Mouse (Mus musculus) layer of hippocampus, postnatal 14 days (tissue): ENCODE results near the gene Slc8a3. TPM values are rescaled to one million over a fixed set of nuclear protein-coding genes. Genes with fewer than 3 reads are reported as not detected.

Source experiments
- DNase-seq, 2 experiments: peaks; one replicate each; pipeline ENCODE4 v3.0.0; 2021 to 2022; ENCODE audit warnings: low spot score in 2 of 2, mixed read lengths in 1 of 2
- total RNA-seq, 2 experiments: library from RNA; stranded (reverse); gene quantifications; 2 replicates each; pipeline ENCODE4 v1.2.3; 2021

Gene Slc8a3
- total RNA-seq, 2 experiments from 2014 or later = 10.5 to 13.6 TPM

- DNase-seq = no peak
Measured at GRCm38 (mm10) chr12:81186668-81187067, 146.3 kb downstream of the Slc8a3 start.

GRCm38 (mm10) chr12:81186081-81186480 is 146.9 kb downstream of the Slc8a3 start:
- DNase-seq = no peak

GRCm38 (mm10) chr12:81184967-81185366 is 148.0 kb downstream of the Slc8a3 start:
- no peak for DNase-seq

GRCm38 (mm10) chr12:81182073-81182472 is 150.9 kb downstream of the Slc8a3 start:
- peak; percentile 44 to 60 for DNase-seq

GRCm38 (mm10) chr12:81175252-81175651 is 157.7 kb downstream of the Slc8a3 start:
- no peak for DNase-seq

- DNase-seq = no peak
Measured at GRCm38 (mm10) chr12:81173893-81174292, 159.1 kb downstream of the Slc8a3 start.

GRCm38 (mm10) chr12:81173011-81173410 is 160.0 kb downstream of the Slc8a3 start:
- DNase-seq = no peak

GRCm38 (mm10) chr12:81170076-81170475 is 162.9 kb downstream of the Slc8a3 start:
- no peak for DNase-seq

GRCm38 (mm10) chr12:81168494-81168893 is 164.5 kb downstream of the Slc8a3 start:
- no peak for DNase-seq

GRCm38 (mm10) chr12:81168031-81168430 is 164.9 kb downstream of the Slc8a3 start:
- no peak for DNase-seq

- DNase-seq = no peak
Measured at GRCm38 (mm10) chr12:81167142-81167541, 165.8 kb downstream of the Slc8a3 start.

GRCm38 (mm10) chr12:81166615-81167014 is 166.4 kb downstream of the Slc8a3 start:
- no peak for DNase-seq

- no peak for DNase-seq
Measured at GRCm38 (mm10) chr12:81166092-81166491, 166.9 kb downstream of the Slc8a3 start.

- no peak for DNase-seq
Measured at GRCm38 (mm10) chr12:81163566-81163965, 169.4 kb downstream of the Slc8a3 start.

GRCm38 (mm10) chr12:81163131-81163530 is 169.8 kb downstream of the Slc8a3 start:
- DNase-seq = no peak

GRCm38 (mm10) chr12:81161282-81161681 is 171.7 kb downstream of the Slc8a3 start:
- no peak for DNase-seq

GRCm38 (mm10) chr12:81160831-81161230 is 172.1 kb downstream of the Slc8a3 start:
- peak in 1 of 2 experiments; percentile 18 for DNase-seq

- no peak for DNase-seq
Measured at GRCm38 (mm10) chr12:81160425-81160824, 172.6 kb downstream of the Slc8a3 start.

GRCm38 (mm10) chr12:81159947-81160346 is 173.0 kb downstream of the Slc8a3 start:
- no peak for DNase-seq

- no peak for DNase-seq
Measured at GRCm38 (mm10) chr12:81156841-81157240, 176.1 kb downstream of the Slc8a3 start.

- DNase-seq = no peak
Measured at GRCm38 (mm10) chr12:81155675-81156074, 177.3 kb downstream of the Slc8a3 start.

- DNase-seq = no peak
Measured at GRCm38 (mm10) chr12:81152082-81152481, 180.9 kb downstream of the Slc8a3 start.

GRCm38 (mm10) chr12:81150917-81151316 is 182.1 kb downstream of the Slc8a3 start:
- DNase-seq = no peak

- no peak for DNase-seq
Measured at GRCm38 (mm10) chr12:81147956-81148355, 185.0 kb downstream of the Slc8a3 start.
